Mouse (Mus musculus) fat pad, adult 2 months (tissue): ENCODE measurements around the gene Cbwd1.
A peak's percentile ranks its signal among the peaks of the same experiment; 100 is the strongest.

Source experiments
- DNase-seq: peaks from one replicate; pipeline ENCODE4 v3.0.0-alpha.2; 2011; ENCODE audit warnings: low read depth, low spot score; ENCODE audit errors: extremely low read depth

Cbwd1 gene

DNA sequence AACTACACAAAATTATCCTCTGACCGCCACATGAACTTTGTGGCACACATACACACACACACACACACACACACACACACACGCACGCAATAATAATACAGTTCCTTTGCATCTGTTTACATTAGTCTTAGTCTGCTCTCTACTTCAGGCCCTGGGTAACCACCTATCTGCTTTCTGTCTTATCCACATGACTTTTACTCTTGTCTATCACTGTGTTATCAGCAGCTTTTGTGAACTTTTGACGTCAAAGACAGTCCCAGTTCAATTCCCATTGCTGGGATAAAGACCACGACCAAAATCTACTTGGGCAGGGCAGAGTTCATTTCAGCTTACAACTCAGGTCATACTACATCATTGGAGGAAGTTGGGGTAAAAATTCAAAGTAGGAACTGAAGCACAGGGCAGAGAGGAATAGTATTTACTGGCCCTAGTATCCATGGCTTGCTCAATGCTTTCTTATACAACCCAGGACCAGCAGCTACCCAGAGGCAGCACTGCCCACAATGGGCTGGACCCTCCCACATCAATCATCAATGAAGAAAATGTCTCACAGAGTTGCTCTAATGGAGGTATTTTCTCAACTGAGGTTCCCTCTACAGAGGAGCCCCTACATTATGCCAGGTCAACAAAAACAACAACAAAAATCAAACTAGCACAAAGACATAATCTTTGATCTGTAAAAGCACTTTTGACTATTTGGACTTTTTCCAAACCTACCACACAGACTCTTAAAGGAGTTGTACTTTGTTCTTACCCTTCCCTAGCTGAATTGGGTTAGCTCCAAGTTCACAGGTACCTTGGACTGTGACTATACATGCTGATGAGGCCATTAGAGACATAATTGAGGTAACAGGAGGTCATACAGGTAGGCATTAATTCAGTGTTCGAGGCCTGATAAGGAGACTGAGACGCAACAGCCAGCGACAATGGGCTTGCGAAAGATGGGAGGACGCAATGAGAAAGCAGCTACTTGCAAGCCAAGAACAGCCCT lies 17.7 kb upstream of the Cbwd1 start:
- peak; percentile 81 for DNase-seq

- no peak for DNase-seq
These were observed 16.6 kb upstream of the Cbwd1 start for GRCm38 (mm10) chr19:24977991-24978390.

GRCm38 (mm10) chr19:24972701-24973390 lies 11.4 kb upstream of the Cbwd1 start:
- DNase-seq: no peak

GRCm38 (mm10) chr19:24971307-24971706 lies 9.9 kb upstream of the Cbwd1 start:
- DNase-seq: no peak

GRCm38 (mm10) chr19:24966941-24967340 lies 5.5 kb upstream of the Cbwd1 start:
- peak; percentile 55 for DNase-seq

DNA sequence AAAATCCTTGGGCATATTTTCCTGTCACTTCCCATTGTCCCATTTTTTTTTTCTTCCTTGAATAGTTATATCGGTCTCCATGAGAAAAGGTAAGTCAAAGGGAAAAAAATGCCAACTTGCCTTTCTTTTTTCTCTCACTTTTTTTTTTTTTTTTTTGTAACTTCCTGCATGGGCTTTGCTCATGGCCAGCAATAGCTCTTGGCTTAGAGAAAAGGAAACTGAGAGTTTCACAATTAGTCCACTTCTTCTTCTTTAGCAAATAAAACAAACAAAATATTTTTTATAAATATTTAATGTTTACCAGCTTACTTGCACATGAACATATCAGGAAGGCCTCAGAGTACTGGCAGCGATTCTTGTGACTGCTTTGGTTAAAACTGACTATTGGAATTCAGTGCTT lies 4.8 kb upstream of the Cbwd1 start:
- no peak for DNase-seq

- no peak for DNase-seq
These were observed 2.9 kb downstream of the Cbwd1 start for GRCm38 (mm10) chr19:24958531-24958930.

DNA sequence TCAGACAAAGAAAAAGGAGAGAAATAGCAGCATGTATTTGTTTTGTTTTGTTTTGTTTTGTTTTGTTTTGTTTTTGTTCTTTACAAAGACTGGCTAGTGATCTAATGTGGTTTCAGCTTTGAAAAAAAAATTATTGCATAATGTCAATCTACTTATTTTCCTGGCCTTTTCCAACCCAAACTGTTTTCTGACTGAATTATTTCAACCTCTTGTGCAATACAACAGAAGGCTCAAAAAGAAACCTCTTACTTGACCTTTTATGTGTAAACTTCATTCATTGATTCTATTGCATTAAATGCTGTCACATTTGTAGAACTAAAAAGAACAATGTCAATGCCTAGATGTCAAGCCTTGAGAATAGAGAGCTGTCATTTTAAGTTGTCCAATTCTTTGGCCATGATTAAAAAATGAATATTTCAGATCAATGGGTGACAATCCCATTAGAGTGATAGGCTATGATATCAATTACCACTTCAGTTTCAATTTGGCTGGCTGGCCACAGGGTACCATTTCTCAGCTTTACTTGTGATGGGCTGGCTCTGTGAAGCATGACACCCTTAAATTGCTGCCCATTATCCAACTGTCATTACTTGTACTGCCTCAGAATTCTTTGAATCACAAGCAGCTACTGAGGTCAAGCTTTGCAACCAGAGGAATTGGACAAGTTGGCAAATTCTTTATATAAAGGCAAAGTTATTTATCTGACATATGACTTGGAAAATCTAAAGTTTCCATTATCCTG lies 15.7 kb downstream of the Cbwd1 start:
- no peak for DNase-seq

GRCm38 (mm10) chr19:24937084-24937483 lies 24.3 kb downstream of the Cbwd1 start:
- DNase-seq: no peak

GRCm38 (mm10) chr19:24929041-24929440 lies 32.4 kb downstream of the Cbwd1 start:
- no peak for DNase-seq

DNA sequence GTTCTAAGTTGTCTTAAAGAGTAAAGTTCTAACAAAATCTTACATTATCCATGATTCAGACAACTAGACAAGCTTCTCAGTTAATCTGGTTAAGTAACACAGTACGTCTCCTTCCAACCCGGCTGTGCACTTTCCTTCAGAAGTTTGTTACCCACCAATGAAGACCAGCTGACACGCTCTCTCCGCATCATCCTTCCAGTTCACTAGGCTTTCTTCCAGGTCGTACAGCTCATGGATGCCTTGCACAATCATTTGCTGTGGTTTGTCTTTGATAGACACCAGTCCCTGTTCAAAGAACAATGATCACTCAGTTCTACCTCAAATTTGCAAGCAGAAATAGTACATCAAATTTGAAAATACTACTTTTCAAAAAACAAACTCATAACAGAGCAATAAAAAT lies 40.5 kb downstream of the Cbwd1 start:
- DNase-seq: no peak

GRCm38 (mm10) chr19:24908385-24909155 lies 52.8 kb downstream of the Cbwd1 start:
- no peak for DNase-seq

- no peak for DNase-seq
These were observed 53.8 kb downstream of the Cbwd1 start for GRCm38 (mm10) chr19:24907655-24908054.

GRCm38 (mm10) chr19:24902821-24903220 lies 58.6 kb downstream of the Cbwd1 start:
- no peak for DNase-seq

GRCm38 (mm10) chr19:24902256-24902655 lies 59.2 kb downstream of the Cbwd1 start:
- no peak for DNase-seq

- no peak for DNase-seq
These were observed 59.7 kb downstream of the Cbwd1 start for GRCm38 (mm10) chr19:24901666-24902065.

DNA sequence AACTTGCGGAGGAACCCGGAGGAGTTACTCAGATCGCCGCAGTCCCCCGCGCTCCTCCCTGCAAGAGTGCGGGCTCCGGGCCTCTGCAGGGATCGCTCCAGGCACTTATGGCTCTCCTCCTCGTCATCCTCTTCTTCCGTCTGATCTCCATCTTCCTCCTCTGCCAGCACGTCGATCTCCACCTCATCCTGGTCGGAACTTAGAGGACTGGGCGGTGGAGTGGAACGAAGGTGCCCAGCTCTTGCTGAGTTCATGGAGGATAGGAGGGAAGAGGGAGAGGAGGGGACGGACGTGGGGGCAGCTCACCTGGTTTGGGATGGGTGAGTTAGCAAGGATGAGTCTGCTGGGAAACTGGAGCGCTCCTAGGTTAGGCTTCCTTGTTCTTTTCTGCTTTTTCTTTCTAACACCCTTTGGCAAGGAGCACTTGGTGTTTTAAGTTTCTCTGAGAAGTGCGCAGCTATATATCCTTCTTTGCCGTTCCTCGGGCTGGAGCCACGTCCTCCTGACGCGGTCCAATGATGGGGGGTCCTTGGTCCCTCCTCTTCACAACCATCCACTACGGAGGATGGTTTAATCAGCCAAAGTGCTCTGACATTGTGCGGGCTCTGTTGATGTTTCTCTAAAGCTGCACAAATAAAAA lies 60.7 kb downstream of the Cbwd1 start, which contains the start of gene Foxd4:
Gene Foxd4 (minus strand): TSS at position 617 of the 640 bp plus-strand sequence.
- no peak for DNase-seq

- DNase-seq: no peak
These were observed 61.5 kb downstream of the Cbwd1 start for GRCm38 (mm10) chr19:24899578-24900544.
